Mouse (Mus musculus): ENCODE measurements around the gene Phf5a. TPM values are rescaled to one million over a fixed set of nuclear protein-coding genes. Genes with fewer than 3 reads are reported as not detected.

Gene Phf5a
- total and polyA plus RNA-seq, 3 experiments = 10.3 to 99.2 (median 79.6) TPM

GRCm38 (mm10) chr15:81851375-81851774 is 20.3 kb downstream of the Phf5a start:
- Histone ChIP-seq H3K4me1 (ENCODE audit: insufficient read depth, low read depth, low read length) (peaks cover 53% of the 10 kb centered on the region), H3K27me3 (ENCODE audit: insufficient read depth, low read length) (no peaks in the 10 kb centered on the region), H3K9me3 (replicated peaks) (no peaks in the 10 kb centered on the region), H3K4me3 (ENCODE audit: low read depth, low read length) (no peak overlapping the region), H3K36me3 (replicated peaks) (peaks cover 80% of the 10 kb centered on the region)
- no peak for TF ChIP-seq GATA1 (IDR thresholded peaks at IDR 0.05; ENCODE audit: borderline replicate concordance, low read length)
- TF ChIP-seq GATA2 (IDR thresholded peaks at IDR 0.05; ENCODE audit: borderline replicate concordance, low read depth, low read length) = no peak
- TF ChIP-seq TAL1 (conservative IDR thresholded peaks at IDR 0.05; ENCODE audit: low read depth, low read length) = no peak
- TF ChIP-seq CTCF (IDR thresholded peaks at IDR 0.05; ENCODE audit: low read depth, low read length) = no peak
- no peak for TF ChIP-seq POLR2AphosphoS5 (IDR thresholded peaks at IDR 0.05; ENCODE audit: insufficient replicate concordance, low read depth, low read length)
- DNase-seq (ENCODE audit: low spot score) (no peak), ATAC-seq (ENCODE audit: extremely low read depth, insufficient number of reproducible peaks, low FRiP score, poor library complexity, severe bottlenecking) (no peak)

GRCm38 (mm10) chr15:81850718-81851117 is 21.0 kb downstream of the Phf5a start:
- TF ChIP-seq TAL1 (conservative IDR thresholded peaks at IDR 0.05; ENCODE audit: low read depth, low read length) (no peak), POLR2AphosphoS5 (IDR thresholded peaks at IDR 0.05; ENCODE audit: insufficient replicate concordance, low read depth, low read length) (no peak), CTCF (IDR thresholded peaks at IDR 0.05; ENCODE audit: low read depth, low read length) (no peak), GATA2 (IDR thresholded peaks at IDR 0.05; ENCODE audit: borderline replicate concordance, low read depth, low read length) (no peak), GATA1 (IDR thresholded peaks at IDR 0.05; ENCODE audit: borderline replicate concordance, low read length) (no peak)
- Histone ChIP-seq H3K36me3 (replicated peaks) (peaks cover 86% of the 10 kb centered on the region), H3K27me3 (ENCODE audit: insufficient read depth, low read length) (no peaks in the 10 kb centered on the region), H3K4me1 (ENCODE audit: insufficient read depth, low read depth, low read length) (peaks cover 51% of the 10 kb centered on the region), H3K9me3 (replicated peaks) (no peaks in the 10 kb centered on the region), H3K4me3 (ENCODE audit: low read depth, low read length) (no peak overlapping the region)
- no peak for DNase-seq (ENCODE audit: low spot score)
- no peak for ATAC-seq (ENCODE audit: extremely low read depth, insufficient number of reproducible peaks, low FRiP score, poor library complexity, severe bottlenecking)

GRCm38 (mm10) chr15:81849104-81849503 is 22.6 kb downstream of the Phf5a start:
- peaks cover 50% of the 10 kb centered on the region for H3K4me1 ChIP-seq (ENCODE audit: insufficient read depth, low read depth, low read length)
- ATAC-seq (ENCODE audit: extremely low read depth, insufficient number of reproducible peaks, low FRiP score, poor library complexity, severe bottlenecking) = no peak
- H3K36me3 ChIP-seq (replicated peaks) = peaks cover 82% of the 10 kb centered on the region
- H3K9me3 ChIP-seq (replicated peaks) = no peaks in the 10 kb centered on the region
- no peak overlapping the region for H3K4me3 ChIP-seq (ENCODE audit: low read depth, low read length)
- TF ChIP-seq POLR2AphosphoS5 (IDR thresholded peaks at IDR 0.05; ENCODE audit: insufficient replicate concordance, low read depth, low read length) = no peak
- no peak for TF ChIP-seq TAL1 (conservative IDR thresholded peaks at IDR 0.05; ENCODE audit: low read depth, low read length)
- TF ChIP-seq CTCF (IDR thresholded peaks at IDR 0.05; ENCODE audit: low read depth, low read length) = no peak
- no peak for TF ChIP-seq GATA1 (IDR thresholded peaks at IDR 0.05; ENCODE audit: borderline replicate concordance, low read length)
- TF ChIP-seq GATA2 (IDR thresholded peaks at IDR 0.05; ENCODE audit: borderline replicate concordance, low read depth, low read length) = no peak
- DNase-seq (ENCODE audit: low spot score) = no peak
- no peaks in the 10 kb centered on the region for H3K27me3 ChIP-seq (ENCODE audit: insufficient read depth, low read length)

GRCm38 (mm10) chr15:81848301-81848700 is 23.4 kb downstream of the Phf5a start:
- H3K9me3 ChIP-seq (replicated peaks) = no peaks in the 10 kb centered on the region
- TF ChIP-seq POLR2AphosphoS5 (IDR thresholded peaks at IDR 0.05; ENCODE audit: insufficient replicate concordance, low read depth, low read length) = no peak
- peak; percentile 81 for TF ChIP-seq CTCF (IDR thresholded peaks at IDR 0.05; ENCODE audit: low read depth, low read length)
- ATAC-seq (ENCODE audit: extremely low read depth, insufficient number of reproducible peaks, low FRiP score, poor library complexity, severe bottlenecking) (no peak), DNase-seq (ENCODE audit: low spot score) (peak; percentile 79)
- peaks cover 44% of the 10 kb centered on the region for H3K4me1 ChIP-seq (ENCODE audit: insufficient read depth, low read depth, low read length)
- H3K27me3 ChIP-seq (ENCODE audit: insufficient read depth, low read length) = peaks cover 2% of the 10 kb centered on the region
- peaks cover 74% of the 10 kb centered on the region for H3K36me3 ChIP-seq (replicated peaks)
- H3K4me3 ChIP-seq (ENCODE audit: low read depth, low read length) = no peak overlapping the region

- peaks cover 69% of the 10 kb centered on the region for H3K36me3 ChIP-seq (replicated peaks)
- peaks cover 43% of the 10 kb centered on the region for H3K4me1 ChIP-seq (ENCODE audit: insufficient read depth, low read depth, low read length)
- no peak overlapping the region for H3K4me3 ChIP-seq (ENCODE audit: low read depth, low read length)
- H3K9me3 ChIP-seq (replicated peaks) = no peaks in the 10 kb centered on the region
- no peak for ATAC-seq (ENCODE audit: extremely low read depth, insufficient number of reproducible peaks, low FRiP score, poor library complexity, severe bottlenecking)
- DNase-seq (ENCODE audit: low spot score) = no peak
- TF ChIP-seq GATA1 (IDR thresholded peaks at IDR 0.05; ENCODE audit: borderline replicate concordance, low read length) (no peak), TAL1 (conservative IDR thresholded peaks at IDR 0.05; ENCODE audit: low read depth, low read length) (no peak), POLR2AphosphoS5 (IDR thresholded peaks at IDR 0.05; ENCODE audit: insufficient replicate concordance, low read depth, low read length) (no peak)
- peaks cover 5% of the 10 kb centered on the region for H3K27me3 ChIP-seq (ENCODE audit: insufficient read depth, low read length)
Observed at GRCm38 (mm10) chr15:81847861-81848260, 23.9 kb downstream of the Phf5a start.

GRCm38 (mm10) chr15:81847161-81847560 is 24.6 kb downstream of the Phf5a start:
- no peak for TF ChIP-seq GATA1 (IDR thresholded peaks at IDR 0.05; ENCODE audit: borderline replicate concordance, low read length)
- TF ChIP-seq TAL1 (conservative IDR thresholded peaks at IDR 0.05; ENCODE audit: low read depth, low read length) = no peak
- TF ChIP-seq POLR2AphosphoS5 (IDR thresholded peaks at IDR 0.05; ENCODE audit: insufficient replicate concordance, low read depth, low read length) = no peak
- TF ChIP-seq CTCF (IDR thresholded peaks at IDR 0.05; ENCODE audit: low read depth, low read length) = no peak
- ATAC-seq (ENCODE audit: extremely low read depth, insufficient number of reproducible peaks, low FRiP score, poor library complexity, severe bottlenecking) (no peak), DNase-seq (ENCODE audit: low spot score) (no peak)

GRCm38 (mm10) chr15:81846755-81847154 is 25.0 kb downstream of the Phf5a start:
- DNase-seq (ENCODE audit: low spot score) = no peak
- Histone ChIP-seq H3K9me3 (replicated peaks) (no peaks in the 10 kb centered on the region), H3K4me3 (ENCODE audit: low read depth, low read length) (no peak overlapping the region), H3K27me3 (ENCODE audit: insufficient read depth, low read length) (peaks cover 9% of the 10 kb centered on the region), H3K36me3 (replicated peaks) (peaks cover 58% of the 10 kb centered on the region), H3K4me1 (ENCODE audit: insufficient read depth, low read depth, low read length) (peaks cover 32% of the 10 kb centered on the region)
- TF ChIP-seq GATA2 (IDR thresholded peaks at IDR 0.05; ENCODE audit: borderline replicate concordance, low read depth, low read length) = no peak
- no peak for TF ChIP-seq POLR2AphosphoS5 (IDR thresholded peaks at IDR 0.05; ENCODE audit: insufficient replicate concordance, low read depth, low read length)
- no peak for TF ChIP-seq CTCF (IDR thresholded peaks at IDR 0.05; ENCODE audit: low read depth, low read length)
- no peak for TF ChIP-seq GATA1 (IDR thresholded peaks at IDR 0.05; ENCODE audit: borderline replicate concordance, low read length)
- TF ChIP-seq TAL1 (conservative IDR thresholded peaks at IDR 0.05; ENCODE audit: low read depth, low read length) = no peak
- ATAC-seq (ENCODE audit: extremely low read depth, insufficient number of reproducible peaks, low FRiP score, poor library complexity, severe bottlenecking) = no peak

More at GRCm38 (mm10) chr15:81847161-81847560, 24.6 kb downstream of the Phf5a start:
- Histone ChIP-seq H3K4me1 (ENCODE audit: insufficient read depth, low read depth, low read length) (peaks cover 36% of the 10 kb centered on the region), H3K4me3 (ENCODE audit: low read depth, low read length) (no peak overlapping the region), H3K27me3 (ENCODE audit: insufficient read depth, low read length) (peaks cover 8% of the 10 kb centered on the region), H3K9me3 (replicated peaks) (no peaks in the 10 kb centered on the region), H3K36me3 (replicated peaks) (peaks cover 62% of the 10 kb centered on the region)
